Comparison of ENCODE assay signal across 11 mouse cellular contexts in genomic region chr13:47843541-47844267, GRCm38 (mm10).
DNase-seq lines count a peak whose midpoint lies in the region; ATAC-seq and TF ChIP-seq lines count a peak whose summit lies in the region.
"Had no signal": no experiment of that assay in that cellular context is flagged by ENCODE, and none has a peak within 500 bp of the region (broad histone marks: within the 10 kb centered on the region; RNA-seq: fewer than 3 reads in every experiment).

No protein-coding gene starts in this region.

- 6% methylated on average over 13 of the region's 13 CpGs for WGBS in forebrain, embryonic 13.5 days
- 60% methylated on average over 13 of the region's 13 CpGs for WGBS in limb, embryonic 14.5 days

- H3K4me2 ChIP-seq in forebrain, embryonic 13.5 days, result peak overlapping the region; percentile 43
- no peak overlapping the region; the same call in 1 of the 2 replicates for H3K4me2 ChIP-seq in limb, embryonic 14.5 days (replicated peaks; ENCODE audit: low read depth, low read length, severe bottlenecking)

- H3K4me1 ChIP-seq in forebrain, embryonic 13.5 days, result peaks cover 35% of the 10 kb centered on the region
- H3K4me1 ChIP-seq in limb, embryonic 14.5 days (ENCODE audit: control insufficient read depth, insufficient read depth, low read length), result peaks cover 13% of the 10 kb centered on the region

- peak overlapping the region; percentile 65 for H3K27ac ChIP-seq in forebrain, embryonic 13.5 days
- H3K27ac ChIP-seq in limb, embryonic 14.5 days (replicated peaks; ENCODE audit: low read depth, low read length), result 0 out of 2 replicates have a peak overlapping the region, but pooled peaks have one; percentile 19
- H3K27ac ChIP-seq: liver, embryonic 14.5 days had no signal

- 0 out of 2 replicates have a peak, but pooled peaks cover 4% of the 10 kb centered on the region for H3K27me3 ChIP-seq in forebrain, embryonic 13.5 days
- no peaks in the 10 kb centered on the region for H3K27me3 ChIP-seq in limb, embryonic 14.5 days (ENCODE audit: control insufficient read depth, insufficient read depth, low read length)

- no peak for TF ChIP-seq POLR2A in limb, embryonic 14.5 days (IDR thresholded peaks at IDR 0.05; ENCODE audit: borderline replicate concordance, extremely low read depth, insufficient read depth, insufficient read length)

- H3K36me3 ChIP-seq in forebrain, embryonic 13.5 days (ENCODE audit: poor library complexity, severe bottlenecking), result no peaks in the 10 kb centered on the region
- no peaks in the 10 kb centered on the region for H3K36me3 ChIP-seq in limb, embryonic 14.5 days (ENCODE audit: control insufficient read depth, insufficient read depth, low read length)

- H3K9ac ChIP-seq in forebrain, embryonic 13.5 days, result no peak overlapping the region
- H3K9ac ChIP-seq in limb, embryonic 14.5 days (ENCODE audit: low read depth, low read length, severe bottlenecking), result no peak overlapping the region
- H3K9ac ChIP-seq: liver, embryonic 14.5 days had no signal

- no peak overlapping the region for H3K4me3 ChIP-seq in forebrain, embryonic 13.5 days
- no peak overlapping the region for H3K4me3 ChIP-seq in limb, embryonic 14.5 days (replicated peaks; ENCODE audit: low read length)

- no peaks in the 10 kb centered on the region for H3K9me3 ChIP-seq in forebrain, embryonic 13.5 days (replicated peaks)
- no peaks in the 10 kb centered on the region for H3K9me3 ChIP-seq in limb, embryonic 14.5 days (ENCODE audit: control insufficient read depth, low read length)

- peak; percentile 85 for ATAC-seq in forebrain, embryonic 13.5 days
- no peak for ATAC-seq in limb, embryonic 14.5 days (ENCODE audit: low FRiP score, low read depth)
- no peak for ATAC-seq in activated CD4-positive, CD25-positive, alpha-beta regulatory T cell, adult 4 months

- peak; percentile 11 to 23 for DNase-seq in right cerebral cortex, adult 2 months (ENCODE audit: low spot score in 2 of 2)
- no peak for DNase-seq in right cerebral cortex, postnatal 4 days
- DNase-seq in limb, embryonic 14.5 days (ENCODE audit: low spot score), result peak; percentile 35
- no peak for DNase-seq in urinary bladder, postnatal 4 days (ENCODE audit: low spot score in 2 of 2)
- DNase-seq in layer of hippocampus, postnatal 10 days (ENCODE audit: low spot score in 2 of 2), result no peak
- DNase-seq: cerebellum, adult 11 months; heart, adult 18-20 months; right cerebral cortex, postnatal 14 days had no signal

Comparison
In these comparisons a context has a peak if more than half of its experiments do, and no peak if none do; other contexts are left out.
1. DNase-seq: peak in right cerebral cortex, adult 2 months (2 of 2) and limb, embryonic 14.5 days (single experiment); none in right cerebral cortex, postnatal 4 days (single experiment), urinary bladder, postnatal 4 days (0 of 2) and layer of hippocampus, postnatal 10 days (0 of 2).